Comparison of ENCODE assay signal across 8 mouse cellular contexts in genomic region chr7:19083701-19084100, GRCm38 (mm10). TPM values are rescaled to one million over a fixed set of nuclear protein-coding genes. Genes with fewer than 3 reads are reported as not detected.
A peak's percentile ranks its signal among the peaks of the same experiment; 100 is the strongest.
DNase-seq lines count a peak whose midpoint lies in the region; ATAC-seq and TF ChIP-seq lines count a peak whose summit lies in the region.

TSS of gene Dmpk (plus strand) at chr7:19083849.

- peak within 1 kb of the TSS; percentile 61 for H3K9ac ChIP-seq in heart, embryonic 12.5 days
- H3K9ac ChIP-seq in midbrain, embryonic 16.5 days (ENCODE audit: low read depth, low read length), result no peak within 1 kb of the TSS

- H3K27ac ChIP-seq in left cerebral cortex, adult 2 months, result no peak within 1 kb of the TSS
- H3K27ac ChIP-seq in heart, embryonic 12.5 days (ENCODE audit: poor library complexity, severe bottlenecking), result peak within 1 kb of the TSS; percentile 76
- no peak within 1 kb of the TSS for H3K27ac ChIP-seq in midbrain, embryonic 16.5 days (ENCODE audit: low read length)

- intact Hi-C loops in left cerebral cortex, adult 2 months (cut with DNase I), result no loop called here

- H3K4me1 ChIP-seq in heart, embryonic 12.5 days (replicated peaks), result peaks cover 72% of the 10 kb centered on the region
- no peaks in the 10 kb centered on the region for H3K4me1 ChIP-seq in midbrain, embryonic 16.5 days (ENCODE audit: control insufficient read depth, insufficient read depth, low read length)

- peak; percentile 25; the same call in 1 of the 2 replicates for ATAC-seq in heart, embryonic 12.5 days (ENCODE audit: insufficient number of reproducible peaks, low FRiP score)
- ATAC-seq in midbrain, embryonic 16.5 days, result 0 out of 2 replicates have a peak, but pooled peaks have one; percentile 6
- ATAC-seq in granulocyte monocyte progenitor cell, adult 5-6 weeks (replicated peaks; ENCODE audit: poor library complexity, severe bottlenecking), result no peak
- no peak for ATAC-seq in monocyte, adult 5-6 weeks (replicated peaks; ENCODE audit: insufficient number of reproducible peaks, low FRiP score, low TSS enrichment, poor library complexity, severe bottlenecking)

- no peaks in the 10 kb centered on the region for H3K9me3 ChIP-seq in heart, embryonic 12.5 days (replicated peaks)
- H3K9me3 ChIP-seq in midbrain, embryonic 16.5 days (replicated peaks; ENCODE audit: control insufficient read depth, low read length, poor library complexity, severe bottlenecking), result no peaks in the 10 kb centered on the region

- no peak for TF ChIP-seq CTCF in left cerebral cortex, adult 2 months (IDR thresholded peaks at IDR 0.05)

- DNase-seq in left cerebral cortex, adult 2 months (ENCODE audit: extremely low spot score in 1 of 2, low spot score in 2 of 2), result no peak
- DNase-seq in left cerebral cortex, adult 9 months (ENCODE audit: low spot score in 2 of 2), result no peak
- peak; percentile 67 to 80 for DNase-seq in adrenal gland, postnatal 36 days
- no peak for DNase-seq in layer of hippocampus, postnatal 36 days

- H3K36me3 ChIP-seq in heart, embryonic 12.5 days, result peaks cover 70% of the 10 kb centered on the region
- peaks cover 28% of the 10 kb centered on the region for H3K36me3 ChIP-seq in midbrain, embryonic 16.5 days (ENCODE audit: control insufficient read depth, insufficient read depth, low read length)

- H3K4me2 ChIP-seq in heart, embryonic 12.5 days, result peak within 1 kb of the TSS; percentile 53
- no peak within 1 kb of the TSS for H3K4me2 ChIP-seq in midbrain, embryonic 16.5 days (ENCODE audit: low read length)

- H3K4me3 ChIP-seq in left cerebral cortex, adult 2 months, result peak within 1 kb of the TSS; percentile 15; the same call in 1 of the 2 replicates
- H3K4me3 ChIP-seq in heart, embryonic 12.5 days, result peak within 1 kb of the TSS; percentile 30
- no peak within 1 kb of the TSS for H3K4me3 ChIP-seq in midbrain, embryonic 16.5 days (ENCODE audit: low read depth, low read length)

- 32% methylated on average over 10 of the region's 10 CpGs for WGBS in heart, embryonic 12.5 days
- 49% methylated on average over 10 of the region's 10 CpGs for WGBS in midbrain, embryonic 16.5 days

- H3K27me3 ChIP-seq in heart, embryonic 12.5 days (replicated peaks), result no peaks in the 10 kb centered on the region
- H3K27me3 ChIP-seq in midbrain, embryonic 16.5 days (ENCODE audit: control insufficient read depth, insufficient read depth, low read depth, low read length), result no peaks in the 10 kb centered on the region

RNA-seq across cellular contexts. Expression of gene Dmpk, which starts in this region (rescaled TPM):
- total RNA-seq in left cerebral cortex, adult 2 months (2021), result 10 to 100 TPM; 35.2 to 50.4 TPM
- total RNA-seq in adrenal gland, postnatal 36 days (2021), result 100 to 1,000 TPM in 1 of 2 experiments, 10 to 100 TPM in 1; 81.5 to 110 TPM
- 16.4 and 17.2 TPM in 2 replicates for polyA plus RNA-seq in heart, embryonic 12.5 days (2016; fragmentation: Nextera tagmentation; extraction: Ambion mirVana)
- 10 to 100 TPM; 36.3 to 48.1 TPM for total RNA-seq in layer of hippocampus, postnatal 36 days (2021)
- 6.9 and 8.1 TPM in 2 replicates for polyA plus RNA-seq in midbrain, embryonic 16.5 days (2015; fragmentation: Nextera tagmentation; extraction: Ambion mirVana)
- 0.32 TPM in 1 of 2 replicates, not detected in the other for total RNA-seq in granulocyte monocyte progenitor cell, adult 5-6 weeks (2014; fragmentation: Nextera tagmentation)
- 1.0 TPM in 1 of 2 replicates, not detected in the other for total RNA-seq in granulocyte monocyte progenitor cell, adult 5-6 weeks (2017)
- 0.97 to 1.5 TPM in 2 of 3 replicates, not detected in the other for total RNA-seq in monocyte, adult 5-6 weeks (2017)

Comparison
In these comparisons a context has a peak if more than half of its experiments do, and no peak if none do; other contexts are left out.
1. RNA of gene Dmpk (total RNA-seq): 81.5 to 110 TPM in adrenal gland, postnatal 36 days, 35.2 to 50.4 TPM in left cerebral cortex, adult 2 months and 36.3 to 48.1 TPM in layer of hippocampus, postnatal 36 days; 0.32 to 1.0 TPM in granulocyte monocyte progenitor cell, adult 5-6 weeks and 0.97 to 1.5 TPM in monocyte, adult 5-6 weeks; every median in the first group is over 10 times any median in the second.
2. DNase-seq: peak in adrenal gland, postnatal 36 days (2 of 2); none in left cerebral cortex, adult 2 months (0 of 2), left cerebral cortex, adult 9 months (0 of 2) and layer of hippocampus, postnatal 36 days (0 of 2).
3. ATAC-seq: peak in heart, embryonic 12.5 days (single experiment) and midbrain, embryonic 16.5 days (single experiment); none in granulocyte monocyte progenitor cell, adult 5-6 weeks (single experiment) and monocyte, adult 5-6 weeks (single experiment).